Mouse (Mus musculus): Measurements from ENCODE around the gene Rplp1. TPM values are rescaled to one million over a fixed set of nuclear protein-coding genes. Genes with fewer than 3 reads are reported as not detected.

Gene Rplp1
- polyA plus RNA-seq, 1 experiment from 2014 or later, result 1,169 TPM

- WGBS, result 12% methylated on average over 8 of the region's 8 CpGs
- no peaks in the 10 kb centered on the region for H3K9me3 ChIP-seq (ENCODE audit: control insufficient read depth, low read length)
- 0 out of 2 replicates have a peak overlapping the region, but pooled peaks have one; percentile 5 for H3K9ac ChIP-seq
- DNase-seq (ENCODE audit: low spot score) (peak; percentile 51), ATAC-seq (ENCODE audit: low FRiP score) (peak; percentile 79)
- no peaks in the 10 kb centered on the region for H3K36me3 ChIP-seq (replicated peaks; ENCODE audit: control insufficient read depth, insufficient read depth)
- no peak overlapping the region for H3K4me2 ChIP-seq (replicated peaks)
- H3K27me3 ChIP-seq (ENCODE audit: control insufficient read depth, insufficient read depth, low read length), result no peaks in the 10 kb centered on the region
- peak overlapping the region; percentile 63 for H3K27ac ChIP-seq
- no peak overlapping the region for H3K4me3 ChIP-seq (replicated peaks; ENCODE audit: low read length)
- H3K4me1 ChIP-seq (replicated peaks; ENCODE audit: control insufficient read depth, insufficient read depth, low read length), result peaks cover 39% of the 10 kb centered on the region
These were observed 41.9 kb downstream of the Rplp1 start for GRCm38 (mm10) chr9:61872246-61872941.

DNA sequence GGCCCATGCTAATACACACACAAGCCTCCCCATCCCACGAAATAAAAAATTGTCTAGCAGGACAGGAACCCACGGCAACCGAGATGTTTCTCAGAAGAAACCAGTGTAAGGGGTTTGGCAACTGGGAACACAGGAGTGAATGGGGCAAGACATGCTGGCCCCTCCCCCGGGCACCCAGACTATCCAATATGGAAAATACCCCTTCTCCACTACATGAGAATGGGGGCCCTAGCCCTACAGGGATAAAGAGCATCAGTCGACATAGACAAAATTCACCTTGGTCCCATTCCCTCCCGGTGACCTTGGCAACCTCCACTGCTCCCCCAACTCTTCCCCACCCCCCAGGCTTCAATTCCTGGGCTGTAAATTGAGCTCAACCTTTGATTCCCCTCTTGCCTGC, 42.5 kb downstream of the Rplp1 start:
- no peak overlapping the region for H3K4me3 ChIP-seq (replicated peaks; ENCODE audit: low read length)
- no peaks in the 10 kb centered on the region for H3K9me3 ChIP-seq (ENCODE audit: control insufficient read depth, low read length)
- H3K4me2 ChIP-seq (replicated peaks), result no peak overlapping the region
- H3K27me3 ChIP-seq (ENCODE audit: control insufficient read depth, insufficient read depth, low read length), result no peaks in the 10 kb centered on the region
- 25% methylated on average over 6 of the region's 6 CpGs for WGBS
- H3K4me1 ChIP-seq (replicated peaks; ENCODE audit: control insufficient read depth, insufficient read depth, low read length), result peaks cover 33% of the 10 kb centered on the region
- no peaks in the 10 kb centered on the region for H3K36me3 ChIP-seq (replicated peaks; ENCODE audit: control insufficient read depth, insufficient read depth)
- H3K9ac ChIP-seq, result no peak overlapping the region
- ATAC-seq (ENCODE audit: low FRiP score) (0 out of 2 replicates have a peak, but pooled peaks have one; percentile 44), DNase-seq (ENCODE audit: low spot score) (no peak)
- peak overlapping the region; percentile 63; the same call in 1 of the 2 replicates for H3K27ac ChIP-seq

- DNase-seq (ENCODE audit: low spot score) (no peak), ATAC-seq (ENCODE audit: low FRiP score) (no peak)
- no peaks in the 10 kb centered on the region for H3K9me3 ChIP-seq (ENCODE audit: control insufficient read depth, low read length)
- H3K9ac ChIP-seq, result no peak overlapping the region
- whole genome bisulfite sequencing, result 77% methylated on average over 11 of the region's 11 CpGs
- H3K4me2 ChIP-seq (replicated peaks), result no peak overlapping the region
- no peak overlapping the region for H3K27ac ChIP-seq
- no peak overlapping the region for H3K4me3 ChIP-seq (replicated peaks; ENCODE audit: low read length)
- H3K4me1 ChIP-seq (replicated peaks; ENCODE audit: control insufficient read depth, insufficient read depth, low read length), result peaks cover 14% of the 10 kb centered on the region
- H3K27me3 ChIP-seq (ENCODE audit: control insufficient read depth, insufficient read depth, low read length), result no peaks in the 10 kb centered on the region
- no peaks in the 10 kb centered on the region for H3K36me3 ChIP-seq (replicated peaks; ENCODE audit: control insufficient read depth, insufficient read depth)
These were observed 46.7 kb downstream of the Rplp1 start for GRCm38 (mm10) chr9:61867659-61868058.

Other genes with a start within 250 kb of the Rplp1 start
- gene Kif23, start 32.2 kb upstream of the Rplp1 start, polyA plus RNA-seq (2014; fragmentation: Nextera tagmentation; extraction: Ambion mirVana), result 14.3 and 17.0 TPM in 2 replicates
- 0.33 and 0.36 TPM in 2 replicates for gene Paqr5, start 112.3 kb upstream of the Rplp1 start, polyA plus RNA-seq (2014; fragmentation: Nextera tagmentation; extraction: Ambion mirVana)
- 23.5 and 27.5 TPM in 2 replicates for gene Glce, start 208.1 kb upstream of the Rplp1 start, polyA plus RNA-seq (2014; fragmentation: Nextera tagmentation; extraction: Ambion mirVana)